Mouse (Mus musculus) thymus, adult 2 months (tissue): ENCODE measurements around the gene Dexi.

ENCODE experiments used
- CTCF ChIP-seq: fragments of 200-500 bp; IDR thresholded peaks from 2 replicates; pipeline ENCODE4 v1.5.1; 2012; ENCODE audit warnings: mild to moderate bottlenecking, control low read depth, low read length, moderate library complexity, borderline replicate concordance; ENCODE audit not compliant: control insufficient read depth, poor library complexity, insufficient read depth; ENCODE audit errors: extremely low read depth
- POLR2A ChIP-seq: fragments of 200-500 bp; IDR thresholded peaks from 2 replicates; pipeline ENCODE4 v1.6.1; 2012; ENCODE audit warnings: mild to moderate bottlenecking, low read length, control low read depth, moderate library complexity; ENCODE audit not compliant: control insufficient read depth, poor library complexity, insufficient read depth; ENCODE audit errors: extremely low read depth

- TF ChIP-seq POLR2A (no peak), CTCF (no peak)
Observed at GRCm38 (mm10) chr16:10536961-10537360, 5.9 kb downstream of the Dexi start.
